Mouse (Mus musculus) bone marrow, adult 2 months (tissue): ENCODE measurements around the gene Ctnnbl1.

Experiments
- CTCF ChIP-seq: fragments of 200-500 bp; IDR thresholded peaks from 2 replicates; pipeline ENCODE4 v1.5.1; 2011; ENCODE audit warnings: low read length, control low read depth; ENCODE audit not compliant: control insufficient read depth, insufficient read depth
- POLR2A ChIP-seq: fragments of 200-500 bp; IDR thresholded peaks from 2 replicates; pipeline ENCODE4 v1.6.1; 2011; ENCODE audit warnings: low read depth, mild to moderate bottlenecking, control low read depth, low read length, borderline replicate concordance; ENCODE audit not compliant: control insufficient read depth

GRCm38 (mm10) chr2:157926502-157926901 lies 189.3 kb downstream of the Ctnnbl1 start:
- TF ChIP-seq CTCF (no peak), POLR2A (no peak)
